Mouse (Mus musculus) ES-E14 (cell line): ENCODE measurements around the gene Mdm2. TPM values are rescaled to one million over a fixed set of nuclear protein-coding genes. Genes with fewer than 3 reads are reported as not detected.

Source experiments
- DNase-seq: peaks from one replicate; pipeline ENCODE4 v3.0.0-alpha.2; 2013; ENCODE audit warnings: low read depth, low spot score
- H3K27ac ChIP-seq: 2 replicates; pipeline ENCODE4 v1.5.1; 2012; ENCODE audit warnings: low read depth, mild to moderate bottlenecking, low read length, moderate library complexity, mixed read lengths; ENCODE audit not compliant: poor library complexity, insufficient read depth, severe bottlenecking
- H3K36me3 ChIP-seq: 2 replicates; pipeline ENCODE4 v1.6.1; 2012; ENCODE audit warnings: mild to moderate bottlenecking, low read length, moderate library complexity, mixed read lengths; ENCODE audit not compliant: control insufficient read depth, poor library complexity, insufficient read depth, severe bottlenecking
- H3K4me1 ChIP-seq, 2 experiments: fragments of 150-350 bp in 1 of 2; sonication (generic) in 1 of 2; 2 replicates each; pipeline ENCODE4 v1.6.1; 2012; ENCODE audit warnings: low read length in 2 of 2, mild to moderate bottlenecking in 1 of 2, mixed read lengths in 1 of 2; ENCODE audit not compliant: control insufficient read depth in 2 of 2, insufficient read depth in 2 of 2, poor library complexity in 1 of 2
- H3K4me3 ChIP-seq, 2 experiments: fragments of 150-350 bp in 1 of 2; sonication (generic) in 1 of 2; 2 replicates each; pipeline ENCODE4 v1.5.1; 2012; ENCODE audit warnings: low read length in 2 of 2, low read depth in 1 of 2, mild to moderate bottlenecking in 1 of 2, mixed read lengths in 1 of 2; ENCODE audit not compliant: insufficient read depth in 1 of 2, poor library complexity in 1 of 2, severe bottlenecking in 1 of 2
- H3K9ac ChIP-seq: 2 replicates; pipeline ENCODE4 v1.6.1; 2012; ENCODE audit warnings: low read depth, mild to moderate bottlenecking, low read length, mixed read lengths; ENCODE audit not compliant: poor library complexity, insufficient read depth, severe bottlenecking
- H3K9me3 ChIP-seq: fragments of 150-350 bp; sonication (generic); 2 replicates; pipeline ENCODE4 v1.6.1; 2012; ENCODE audit warnings: low read depth, mild to moderate bottlenecking, low read length; ENCODE audit not compliant: control insufficient read depth, insufficient read depth
- CHD2 ChIP-seq: IDR thresholded peaks from 2 replicates; pipeline ENCODE4 v1.6.1; 2014; ENCODE audit warnings: mild to moderate bottlenecking, low read depth, low read length, inconsistent platforms
- HCFC1 ChIP-seq: IDR thresholded peaks from 2 replicates; pipeline ENCODE4 v1.6.1; 2012; ENCODE audit warnings: low read length, inconsistent platforms, borderline replicate concordance; ENCODE audit not compliant: insufficient read depth
- MAFK ChIP-seq: IDR thresholded peaks from 2 replicates; pipeline ENCODE4 v1.6.1; 2014; ENCODE audit warnings: mild to moderate bottlenecking, low read depth, low read length, inconsistent platforms; ENCODE audit not compliant: insufficient read depth
- ZC3H11A ChIP-seq: IDR thresholded peaks from 2 replicates; pipeline ENCODE4 v1.6.1; 2012; ENCODE audit warnings: low read depth, mild to moderate bottlenecking, inconsistent platforms, low read length, borderline replicate concordance
- ZNF384 ChIP-seq: IDR thresholded peaks from 2 replicates; pipeline ENCODE4 v1.6.1; 2012; ENCODE audit warnings: low read depth, low read length, inconsistent platforms
- in situ Hi-C, 2 experiments: fragments of 600-800 bp; cut with MboI; formaldehyde crosslinking; loops; one replicate each; pipeline ENCODE4 v1.15.1; 2025; ENCODE audit warnings: low sequenced_read_pairs in 2 of 2, inconsistent platforms in 1 of 2; ENCODE audit not compliant: unreplicated experiment in 2 of 2
- total RNA-seq: library from RNA; depleted of rRNA; stranded (reverse); fragments of 300-350 nt; gene quantifications from 2 replicates; pipeline ENCODE4 v1.2.3, GENCODE M21; 2012

The Mdm2 gene
- total RNA-seq, 1 experiment: 178 TPM

DNA sequence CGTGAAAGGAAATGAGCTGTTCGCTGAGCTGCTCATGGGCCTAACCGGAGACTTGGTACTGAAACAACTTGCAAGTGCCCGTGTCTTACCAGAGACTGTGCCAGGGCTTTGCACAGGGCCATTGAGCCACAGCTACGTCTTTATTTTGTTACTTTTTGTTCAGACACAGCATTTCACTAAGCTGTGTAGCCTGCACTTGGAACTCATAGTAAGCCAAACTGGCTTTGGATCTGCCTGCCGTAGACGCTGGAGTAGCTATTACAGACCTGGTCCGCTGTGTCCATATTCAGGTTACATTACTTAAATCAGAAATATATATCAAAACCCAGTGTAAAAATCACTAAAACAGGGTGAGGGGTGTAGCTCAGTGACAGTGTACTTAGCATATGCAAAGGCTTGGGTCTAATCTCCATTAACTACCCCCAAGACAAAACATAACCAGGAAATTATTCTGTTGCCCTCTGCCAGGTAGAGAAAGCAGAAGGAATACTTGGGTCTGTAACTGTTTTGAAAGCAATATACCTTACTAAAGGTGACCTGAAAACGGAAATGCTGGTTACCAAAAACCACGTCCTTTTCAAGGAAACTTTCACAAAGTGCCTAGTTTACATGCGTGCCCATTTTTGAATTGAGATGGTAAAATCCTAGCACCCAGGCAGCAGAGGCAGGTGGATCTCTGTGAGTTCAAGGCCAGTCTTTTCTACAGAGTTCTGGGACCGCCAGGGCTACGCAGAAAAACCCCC, 24.5 kb downstream of the Mdm2 start:
- Histone ChIP-seq H3K36me3 (peaks cover 14% of the 10 kb centered on the region), H3K4me3 (no peak overlapping the region), H3K27ac (no peak overlapping the region), H3K9me3 (no peaks in the 10 kb centered on the region), H3K4me1 (peaks cover 0 to 10% of the 10 kb centered on the region in 2 experiments; a peak in 2 of 4 replicates), H3K9ac (no peak overlapping the region)
- no peak for TF ChIP-seq CHD2
- no peak for TF ChIP-seq MAFK
- no peak for TF ChIP-seq HCFC1
- TF ChIP-seq ZNF384: no peak
- no peak for TF ChIP-seq ZC3H11A
- DNase-seq: no peak
- in situ Hi-C loops: no loop called here

DNA sequence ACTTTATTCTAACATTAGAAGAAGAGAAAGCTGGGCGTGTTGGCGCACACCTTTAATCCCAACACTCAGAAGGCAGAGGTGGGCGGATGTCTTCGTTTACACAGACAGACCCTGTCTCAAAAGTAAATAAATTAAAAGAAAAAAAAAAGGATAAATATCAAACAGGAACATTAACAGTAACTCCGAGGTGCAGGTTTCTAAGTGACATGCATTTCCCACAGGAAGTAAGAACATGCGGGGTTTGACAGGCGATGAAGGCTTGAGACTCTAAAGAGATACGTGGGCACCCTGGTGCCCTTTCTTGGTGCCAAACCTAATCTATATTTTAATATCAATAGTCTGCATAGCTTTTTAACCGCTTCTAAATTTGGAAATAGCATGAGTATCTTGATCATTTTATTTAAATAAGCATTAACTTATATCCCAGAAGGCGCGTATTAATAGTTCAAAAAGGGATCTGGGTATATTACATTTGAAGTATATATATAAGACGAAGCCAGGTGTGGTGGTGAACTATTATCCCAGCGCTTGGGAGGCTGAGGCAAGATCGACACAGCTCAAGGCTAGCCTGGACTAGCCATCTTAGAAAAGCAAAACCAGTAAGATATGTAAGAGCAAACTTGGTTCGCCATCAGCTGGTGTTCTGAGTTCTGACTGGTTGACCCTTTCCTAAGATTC, 25.2 kb downstream of the Mdm2 start:
- H3K4me3 ChIP-seq: no peak overlapping the region
- H3K9me3 ChIP-seq: no peaks in the 10 kb centered on the region
- no peak overlapping the region for H3K27ac ChIP-seq
- DNase-seq: no peak
- H3K9ac ChIP-seq: no peak overlapping the region
- in situ Hi-C loops: no loop called here
- peaks cover 0 to 10% of the 10 kb centered on the region in 2 experiments; a peak in 2 of 4 replicates for H3K4me1 ChIP-seq
- TF ChIP-seq ZC3H11A: no peak
- no peak for TF ChIP-seq MAFK
- TF ChIP-seq HCFC1: no peak
- no peak for TF ChIP-seq ZNF384
- no peak for TF ChIP-seq CHD2
- H3K36me3 ChIP-seq: peaks cover 10% of the 10 kb centered on the region

DNA sequence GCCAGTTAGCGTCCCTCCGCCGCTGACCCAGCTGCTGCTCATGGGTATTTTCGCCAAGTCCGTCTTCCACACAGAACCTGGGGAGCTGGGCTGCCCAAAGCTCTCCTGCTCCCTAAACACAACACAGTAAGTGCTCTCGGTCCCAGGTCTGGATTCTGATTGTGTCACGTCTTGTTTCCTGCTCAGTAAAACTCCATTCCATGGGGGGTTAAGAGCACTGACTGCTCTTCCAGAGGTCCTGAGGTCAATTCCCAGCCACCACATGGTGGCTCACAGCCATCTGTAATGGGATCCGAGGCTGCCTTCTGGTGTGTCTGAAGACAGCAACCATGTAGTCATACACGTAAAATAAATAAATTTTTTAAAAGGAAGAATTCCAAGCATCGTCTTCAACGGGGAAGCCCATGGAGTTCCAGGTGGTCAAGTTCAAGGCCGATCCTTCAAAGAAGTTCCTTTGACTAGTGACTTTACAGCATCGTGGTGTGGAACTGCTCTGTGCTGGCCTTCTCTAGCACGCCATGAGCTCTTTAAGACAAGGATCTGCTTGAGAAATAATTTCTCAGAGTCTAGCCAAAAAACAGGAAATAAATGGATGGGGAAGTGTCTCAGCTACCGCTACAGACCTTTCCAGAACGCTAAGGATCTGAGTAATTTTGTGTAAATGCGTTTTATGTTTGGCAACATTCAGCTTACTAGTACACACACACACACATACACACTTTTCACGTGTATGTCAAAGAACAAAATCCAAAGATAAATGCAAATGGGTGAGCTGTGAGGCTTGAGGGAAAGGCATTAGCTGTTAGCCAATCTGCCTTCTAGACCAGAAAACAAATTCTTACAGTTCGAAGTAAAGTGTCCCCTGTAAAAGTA, 26.0 kb downstream of the Mdm2 start:
- Histone ChIP-seq H3K9ac (no peak overlapping the region), H3K9me3 (no peaks in the 10 kb centered on the region), H3K27ac (no peak overlapping the region), H3K4me3 (no peak overlapping the region), H3K4me1 (peaks cover 0 to 10% of the 10 kb centered on the region in 2 experiments; a peak in 2 of 4 replicates), H3K36me3 (peaks cover 7% of the 10 kb centered on the region)
- TF ChIP-seq ZNF384: no peak
- TF ChIP-seq MAFK: no peak
- no peak for TF ChIP-seq ZC3H11A
- no peak for TF ChIP-seq HCFC1
- no peak for TF ChIP-seq CHD2
- in situ Hi-C loops: no loop called here
- no peak for DNase-seq

DNA sequence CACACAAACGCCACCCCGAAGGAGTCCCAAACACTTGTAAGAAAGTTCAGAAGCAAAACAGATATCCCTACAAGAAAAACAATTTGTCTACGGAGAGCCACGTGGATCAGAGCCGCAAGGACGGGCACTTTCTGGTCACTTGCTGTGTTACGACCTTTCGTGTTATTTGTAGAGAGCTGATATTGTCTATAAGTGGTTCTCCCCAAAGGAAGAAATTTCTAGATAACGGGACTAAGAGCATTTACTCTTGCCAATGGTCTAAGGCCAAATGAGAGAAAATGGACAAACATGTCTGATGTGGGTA, 26.9 kb downstream of the Mdm2 start:
- Histone ChIP-seq H3K4me3 (no peak overlapping the region), H3K4me1 (peaks cover 0 to 10% of the 10 kb centered on the region in 2 experiments; a peak in 2 of 4 replicates), H3K36me3 (0 out of 2 replicates have a peak, but pooled peaks cover 2% of the 10 kb centered on the region), H3K27ac (no peak overlapping the region), H3K9ac (no peak overlapping the region), H3K9me3 (no peaks in the 10 kb centered on the region)
- in situ Hi-C loops: no loop called here
- no peak for DNase-seq
- TF ChIP-seq CHD2 (no peak), HCFC1 (no peak), MAFK (no peak), ZC3H11A (no peak), ZNF384 (no peak)
